Mouse (Mus musculus) liver, postnatal 0 days (tissue): Measurements from ENCODE around the gene Farsb. TPM values are rescaled to one million over a fixed set of nuclear protein-coding genes. Genes with fewer than 3 reads are reported as not detected.

ENCODE experiments used
- ATAC-seq: fragments of 200-750 bp; cut with Nextera tagmentation; 2 replicates; pipeline ENCODE4 v1.8.0; 2017; ENCODE audit warnings: mild to moderate bottlenecking, moderate library complexity
- DNase-seq: peaks from one replicate; pipeline ENCODE4 v3.0.0-alpha.2; 2016
- H3K27ac ChIP-seq: fragments of 300-500 bp; sonication (generic); 2 replicates; pipeline ENCODE4 v1.5.1; 2014; ENCODE audit warnings: antibody characterized with exemption, moderate library complexity, mild to moderate bottlenecking, low read depth
- H3K27me3 ChIP-seq: fragments of 300-500 bp; sonication (generic); 2 replicates; pipeline ENCODE4 v1.6.1; 2014; ENCODE audit warnings: low read length, control low read depth, mixed read lengths; ENCODE audit not compliant: insufficient read depth
- H3K36me3 ChIP-seq: fragments of 300-500 bp; sonication (generic); replicated peaks from 2 replicates; pipeline ENCODE4 v1.6.1; 2014; ENCODE audit warnings: mild to moderate bottlenecking, control low read depth, low read length, moderate library complexity, mixed read lengths; ENCODE audit not compliant: insufficient read depth
- H3K4me1 ChIP-seq: fragments of 300-500 bp; sonication (generic); 2 replicates; pipeline ENCODE4 v1.6.1; 2014; ENCODE audit warnings: antibody characterized with exemption, mild to moderate bottlenecking, control low read depth; ENCODE audit not compliant: insufficient read depth
- H3K4me2 ChIP-seq: fragments of 300-500 bp; sonication (generic); 2 replicates; pipeline ENCODE4 v1.6.1; 2014; ENCODE audit warnings: low read depth, mild to moderate bottlenecking, low read length, moderate library complexity, mixed read lengths
- H3K4me3 ChIP-seq: fragments of 300-500 bp; sonication (generic); 2 replicates; pipeline ENCODE4 v1.5.1; 2014; ENCODE audit warnings: low read depth, low read length
- H3K9ac ChIP-seq: fragments of 300-500 bp; sonication (generic); replicated peaks from 2 replicates; pipeline ENCODE4 v1.6.1; 2014; ENCODE audit warnings: mild to moderate bottlenecking, moderate library complexity
- H3K9me3 ChIP-seq: fragments of 300-500 bp; sonication (generic); 2 replicates; pipeline ENCODE4 v1.6.1; 2016; ENCODE audit warnings: mild to moderate bottlenecking, control low read depth, low read length, mixed read lengths
- CTCF ChIP-seq: sonication (generic); IDR thresholded peaks from 2 replicates; pipeline ENCODE4 v1.5.1; 2016; ENCODE audit warnings: antibody characterized with exemption, low read depth
- EP300 ChIP-seq: IDR thresholded peaks from 2 replicates; pipeline ENCODE4 v1.6.1; 2016; ENCODE audit warnings: antibody characterized with exemption, low read depth, mild to moderate bottlenecking
- WGBS: fragments of 180-500 bp; shearing (Covaris S2); extraction: QIAGEN DNeasy Blood & Tissue Kit; methylation state at CpG from one replicate; pipeline ENCODE4 v1.1.7; 2014; ENCODE audit not compliant: insufficient replicate concordance; 5-methylcytosine and 5-hydroxymethylcytosine counted together
- polyA plus RNA-seq: library from polyadenylated mRNA; unstranded; fragments of >200 nt; fragmentation: Nextera tagmentation; extraction: Ambion mirVana; gene quantifications from 2 replicates; pipeline ENCODE4 v1.2.1, GENCODE M21; 2015

The Farsb gene
- polyA plus RNA-seq, 1 experiment from 2014 or later, result 41.5 TPM

DNA sequence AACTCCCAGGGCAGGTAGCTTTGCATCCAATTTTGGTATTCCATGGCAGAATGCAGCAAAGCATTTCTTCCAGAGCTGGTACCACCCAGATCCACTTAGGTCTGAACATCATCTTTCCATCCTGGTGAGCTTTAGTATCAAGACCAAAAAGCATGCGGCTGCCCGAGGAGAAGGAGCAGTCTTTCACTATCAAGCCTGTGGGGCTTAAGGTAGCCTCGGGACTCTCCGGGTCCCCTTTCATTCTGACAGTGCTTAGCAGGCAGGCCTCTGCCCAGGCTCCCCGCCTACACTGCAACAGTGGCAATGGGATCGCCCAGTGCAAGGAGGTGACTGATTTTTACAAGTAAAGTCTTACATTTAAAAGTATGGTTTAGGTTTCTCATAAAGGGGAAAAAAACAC lies 36.2 kb downstream of the Farsb start:
- Histone ChIP-seq H3K4me3 (no peak overlapping the region), H3K27me3 (no peaks in the 10 kb centered on the region), H3K4me1 (no peaks in the 10 kb centered on the region), H3K9me3 (no peaks in the 10 kb centered on the region), H3K4me2 (no peak overlapping the region), H3K9ac (no peak overlapping the region), H3K36me3 (peaks cover 64% of the 10 kb centered on the region), H3K27ac (no peak overlapping the region)
- WGBS, result 87% methylated on average over 6 of the region's 6 CpGs
- no peak for DNase-seq
- TF ChIP-seq EP300, result no peak
- no peak for TF ChIP-seq CTCF
- ATAC-seq, result no peak

DNA sequence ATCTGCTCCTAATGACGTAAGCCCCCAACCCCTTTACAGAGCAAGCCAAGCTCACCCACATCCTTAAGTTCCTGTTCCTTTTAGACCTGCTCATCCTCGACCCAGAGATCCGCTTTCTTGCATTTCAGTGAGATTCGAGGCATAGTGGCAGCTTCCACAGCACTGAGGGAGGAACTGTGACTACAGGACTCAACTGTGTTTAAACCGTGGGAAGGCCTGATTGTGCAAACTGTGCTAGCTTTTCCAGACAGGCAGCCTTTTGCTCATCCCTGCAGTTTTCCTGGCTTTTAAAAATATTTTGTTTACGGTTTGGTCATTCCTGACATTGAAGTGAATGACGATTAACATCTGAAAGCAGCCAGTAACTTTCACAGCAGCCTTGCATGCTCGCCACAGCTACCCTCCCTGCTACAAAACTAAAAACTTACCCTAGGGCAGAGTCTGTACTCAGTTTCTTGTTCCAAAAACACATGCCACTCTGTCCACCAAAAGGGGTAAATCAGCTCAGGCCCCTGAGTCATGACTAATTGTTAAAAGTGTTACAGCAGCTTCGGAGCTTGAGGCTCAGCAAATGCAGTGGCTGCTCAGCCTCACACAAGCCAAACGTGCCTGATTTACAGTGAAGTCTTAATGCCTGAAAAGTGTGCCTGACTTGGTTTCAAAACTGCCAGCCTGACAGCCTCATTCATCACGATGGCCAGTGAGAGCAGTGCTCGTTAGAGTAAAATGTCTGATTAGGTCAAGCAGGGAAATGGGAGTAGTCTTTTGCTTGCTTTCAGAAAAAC lies 37.4 kb downstream of the Farsb start:
- Histone ChIP-seq H3K4me2 (no peak overlapping the region), H3K27me3 (no peaks in the 10 kb centered on the region), H3K27ac (no peak overlapping the region), H3K4me3 (no peak overlapping the region), H3K9me3 (no peaks in the 10 kb centered on the region), H3K9ac (no peak overlapping the region), H3K4me1 (no peaks in the 10 kb centered on the region), H3K36me3 (peaks cover 57% of the 10 kb centered on the region)
- DNase-seq (no peak), ATAC-seq (no peak)
- TF ChIP-seq CTCF, result no peak
- no peak for TF ChIP-seq EP300
- 86% methylated on average over 12 of the region's 12 CpGs for WGBS

DNA sequence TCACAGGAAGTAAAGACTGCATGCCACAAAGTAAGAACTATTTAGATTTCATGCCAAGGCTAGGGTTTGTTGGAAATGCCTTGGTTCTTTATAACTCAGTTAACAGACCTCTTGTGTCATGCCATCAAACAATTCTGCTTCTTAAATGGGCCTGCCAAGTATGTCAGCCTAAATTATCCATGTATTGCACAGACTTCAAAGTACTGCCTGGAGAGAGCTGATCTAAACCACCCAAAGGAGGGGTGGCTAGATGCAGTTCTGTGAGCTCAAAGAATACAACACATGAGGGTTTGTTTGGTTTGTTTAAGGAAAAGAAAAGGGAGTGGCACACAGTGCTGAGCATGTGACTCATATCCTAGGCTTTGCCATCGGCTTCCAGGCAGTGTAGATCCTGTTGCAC lies 40.6 kb downstream of the Farsb start:
- H3K4me1 ChIP-seq, result no peaks in the 10 kb centered on the region
- DNase-seq (no peak), ATAC-seq (no peak)
- no peak overlapping the region for H3K4me2 ChIP-seq
- TF ChIP-seq EP300 (no peak), CTCF (no peak)
- H3K9me3 ChIP-seq, result no peaks in the 10 kb centered on the region
- no peaks in the 10 kb centered on the region for H3K27me3 ChIP-seq
- no peak overlapping the region for H3K9ac ChIP-seq
- WGBS, result 86% methylated on average over 1 of the region's 1 CpGs
- H3K36me3 ChIP-seq, result peaks cover 49% of the 10 kb centered on the region
- no peak overlapping the region for H3K27ac ChIP-seq
- H3K4me3 ChIP-seq, result no peak overlapping the region

DNA sequence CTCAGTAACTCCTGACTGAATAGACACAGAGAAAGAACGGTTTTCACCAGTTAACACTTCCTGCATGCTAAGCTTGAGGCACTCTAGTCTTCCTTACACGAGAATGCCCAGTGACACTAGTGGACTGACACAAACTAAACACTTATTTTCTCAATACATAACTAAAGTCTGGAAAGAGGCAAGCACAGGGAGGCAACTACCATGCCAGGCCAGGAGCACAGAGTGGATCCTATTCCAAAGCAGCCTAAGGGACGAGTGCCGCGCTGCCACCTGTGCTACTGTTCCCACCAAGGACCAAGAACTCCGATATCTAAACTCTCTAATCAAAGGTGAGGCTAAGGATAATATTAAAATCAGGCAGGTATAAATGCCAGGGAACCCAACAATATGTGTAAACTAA lies 42.0 kb downstream of the Farsb start:
- Histone ChIP-seq H3K4me1 (no peaks in the 10 kb centered on the region), H3K36me3 (peaks cover 52% of the 10 kb centered on the region), H3K4me3 (no peak overlapping the region), H3K4me2 (no peak overlapping the region), H3K9ac (no peak overlapping the region), H3K27me3 (no peaks in the 10 kb centered on the region), H3K9me3 (no peaks in the 10 kb centered on the region), H3K27ac (no peak overlapping the region)
- DNase-seq (no peak), ATAC-seq (no peak)
- no peak for TF ChIP-seq CTCF
- TF ChIP-seq EP300, result no peak
- WGBS, result 92% methylated on average over 6 of the region's 6 CpGs

DNA sequence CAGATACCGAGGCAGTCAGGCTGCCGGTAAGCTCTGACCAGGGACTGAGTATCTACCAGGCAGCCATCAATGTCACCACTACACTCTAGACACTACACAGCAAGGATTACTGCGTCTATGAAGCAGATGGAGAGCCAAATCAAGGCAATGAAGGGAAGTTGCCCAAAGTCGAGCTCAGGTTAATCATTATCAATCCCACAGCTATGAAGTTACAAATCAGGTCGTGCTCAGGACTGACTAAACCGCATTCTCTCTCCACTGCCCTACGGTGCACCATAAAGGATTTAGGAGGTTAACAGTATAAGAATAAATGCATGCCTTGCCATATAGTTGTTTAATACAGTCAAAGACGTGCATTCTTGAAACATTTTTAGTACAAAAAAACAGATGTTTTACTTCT lies 42.5 kb downstream of the Farsb start:
- H3K4me2 ChIP-seq, result no peak overlapping the region
- no peaks in the 10 kb centered on the region for H3K9me3 ChIP-seq
- 0 out of 2 replicates have a peak, but pooled peaks have one; percentile 31 for ATAC-seq
- H3K4me1 ChIP-seq, result no peaks in the 10 kb centered on the region
- peaks cover 50% of the 10 kb centered on the region for H3K36me3 ChIP-seq
- no peak overlapping the region for H3K9ac ChIP-seq
- no peak overlapping the region for H3K27ac ChIP-seq
- WGBS, result 78% methylated on average over 8 of the region's 8 CpGs
- H3K4me3 ChIP-seq, result no peak overlapping the region
- TF ChIP-seq EP300 (no peak), CTCF (no peak)
- no peak for DNase-seq
- H3K27me3 ChIP-seq, result no peaks in the 10 kb centered on the region

DNA sequence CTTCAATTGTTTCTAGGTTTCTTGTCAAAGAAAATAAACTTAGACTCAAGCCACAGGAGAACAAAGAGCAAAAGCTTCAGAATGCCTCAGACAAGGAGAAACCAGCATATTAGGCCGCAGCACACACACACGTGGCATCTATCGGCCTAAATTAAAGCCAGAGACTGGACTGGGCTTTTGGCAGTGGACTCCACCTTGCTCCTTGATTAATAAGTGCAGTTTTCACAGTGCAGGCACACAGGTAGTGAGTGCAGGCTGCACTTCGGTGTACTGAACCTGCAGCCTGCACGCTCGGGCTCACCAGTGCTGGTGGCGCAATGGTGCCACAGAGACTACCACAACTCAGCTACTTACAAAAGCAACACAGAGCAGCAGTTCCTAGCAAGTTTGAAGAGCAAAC lies 45.6 kb downstream of the Farsb start:
- H3K4me3 ChIP-seq, result no peak overlapping the region
- H3K27me3 ChIP-seq, result no peaks in the 10 kb centered on the region
- no peaks in the 10 kb centered on the region for H3K4me1 ChIP-seq
- peaks cover 47% of the 10 kb centered on the region for H3K36me3 ChIP-seq
- 92% methylated on average over 7 of the region's 7 CpGs for whole genome bisulfite sequencing
- TF ChIP-seq CTCF, result no peak
- TF ChIP-seq EP300, result no peak
- no peaks in the 10 kb centered on the region for H3K9me3 ChIP-seq
- H3K27ac ChIP-seq, result no peak overlapping the region
- DNase-seq (no peak), ATAC-seq (no peak)
- no peak overlapping the region for H3K9ac ChIP-seq
- H3K4me2 ChIP-seq, result no peak overlapping the region

DNA sequence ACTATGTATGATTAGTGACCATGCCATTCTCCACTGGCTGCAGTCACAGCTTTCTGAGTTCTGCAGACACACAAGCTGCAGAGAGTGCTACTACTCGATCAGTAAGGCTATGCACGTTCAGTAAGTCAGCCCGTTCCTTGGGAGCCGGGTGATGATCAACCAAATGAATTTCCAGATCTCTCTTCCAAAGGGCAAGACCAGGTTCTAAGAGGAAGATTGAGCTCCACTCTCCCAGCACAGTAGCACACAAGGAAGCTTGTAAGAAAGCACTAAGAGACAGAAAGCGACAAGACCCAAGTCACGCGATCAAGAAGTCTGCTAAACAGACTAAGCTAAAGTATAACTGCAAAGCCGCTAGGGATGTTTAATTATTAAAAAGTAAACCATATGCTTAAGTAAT lies 48.0 kb downstream of the Farsb start:
- ATAC-seq (no peak), DNase-seq (no peak)
- Histone ChIP-seq H3K27me3 (no peaks in the 10 kb centered on the region), H3K9me3 (no peaks in the 10 kb centered on the region), H3K27ac (no peak overlapping the region), H3K36me3 (peaks cover 44% of the 10 kb centered on the region), H3K4me1 (no peaks in the 10 kb centered on the region), H3K4me2 (no peak overlapping the region), H3K9ac (no peak overlapping the region), H3K4me3 (no peak overlapping the region)
- TF ChIP-seq EP300 (no peak), CTCF (no peak)
- 94% methylated on average over 8 of the region's 8 CpGs for WGBS
